Mouse (Mus musculus) MEL (cell line): ENCODE measurements at regions not wholly inside any gene's neighbourhood (a gene's known extent, or its start where the extent isn't known, plus 50 kb on each side); places are given as distances from the start of the nearest gene placed in this dataset.

Source experiments
- CTCF ChIP-seq, 3 experiments: IDR thresholded peaks in 2 of 3; conservative IDR thresholded peaks in 1 of 3; 2 replicates each; pipeline ENCODE4 v1.5.1; 2011 to 2012; ENCODE audit warnings: low read length in 3 of 3, low read depth in 2 of 3, mild to moderate bottlenecking in 2 of 3, improper control_type of control experiment in 1 of 3, inconsistent platforms in 1 of 3, mixed read lengths in 1 of 3, moderate library complexity in 1 of 3; ENCODE audit not compliant: control insufficient read depth in 1 of 3, insufficient read depth in 1 of 3, poor library complexity in 1 of 3, severe bottlenecking in 1 of 3
- E2F4 ChIP-seq: IDR thresholded peaks from 2 replicates; pipeline ENCODE4 v1.6.1; 2011; ENCODE audit warnings: low read depth, low read length, improper control_type of control experiment, borderline replicate concordance
- EP300 ChIP-seq, 2 experiments: IDR thresholded peaks; 2 replicates each; pipeline ENCODE4 v1.6.1; 2011; ENCODE audit warnings: improper control_type of control experiment in 2 of 2, low read length in 2 of 2, low read depth in 1 of 2, mild to moderate bottlenecking in 1 of 2
- MAX ChIP-seq: IDR thresholded peaks from 2 replicates; pipeline ENCODE4 v1.6.1; 2011; ENCODE audit warnings: low read length, improper control_type of control experiment
- MYC ChIP-seq: IDR thresholded peaks from 2 replicates; pipeline ENCODE4 v1.6.1; 2011; ENCODE audit warnings: low read depth, mild to moderate bottlenecking, low read length, improper control_type of control experiment, moderate library complexity
- POLR2A ChIP-seq, 2 experiments: IDR thresholded peaks; 2 replicates each; pipeline ENCODE4 v1.6.1; 2011 to 2012; ENCODE audit warnings: low read length in 2 of 2, mild to moderate bottlenecking in 2 of 2, control low read depth in 1 of 2, improper control_type of control experiment in 1 of 2, low read depth in 1 of 2, moderate library complexity in 1 of 2; ENCODE audit not compliant: control insufficient read depth in 1 of 2, insufficient read depth in 1 of 2, poor library complexity in 1 of 2
- POLR2AphosphoS5 ChIP-seq: IDR thresholded peaks from 2 replicates; pipeline ENCODE4 v1.6.1; 2012; ENCODE audit warnings: low read depth, borderline replicate concordance, mild to moderate bottlenecking, inconsistent platforms, low read length, moderate library complexity, mixed read lengths
- SIN3A ChIP-seq: IDR thresholded peaks from 2 replicates; pipeline ENCODE4 v1.6.1; 2012; ENCODE audit warnings: low read length, improper control_type of control experiment, inconsistent platforms
- TBP ChIP-seq: IDR thresholded peaks from 2 replicates; pipeline ENCODE4 v1.8.0; 2011; ENCODE audit warnings: low read depth, low read length, improper control_type of control experiment
- TCF12 ChIP-seq: IDR thresholded peaks from 2 replicates; pipeline ENCODE4 v1.6.1; 2014; ENCODE audit warnings: low read depth, mild to moderate bottlenecking, inconsistent platforms, low read length, improper control_type of control experiment, moderate library complexity
- USF1 ChIP-seq: IDR thresholded peaks from 2 replicates; pipeline ENCODE4 v1.6.1; 2014; ENCODE audit warnings: low read depth, mild to moderate bottlenecking, inconsistent platforms, low read length, improper control_type of control experiment, moderate library complexity
- ZNF384 ChIP-seq: IDR thresholded peaks from 2 replicates; pipeline ENCODE4 v1.6.1; 2012; ENCODE audit warnings: low read depth, mild to moderate bottlenecking, inconsistent platforms, low read length, improper control_type of control experiment

GRCm38 (mm10) chr10:97375824-97376223 lies 103.6 kb upstream of the Dcn start:
- TF ChIP-seq CTCF (IDR thresholded peaks at IDR 0.05 in 2 of 3, conservative IDR thresholded peaks at IDR 0.05 in 1 of 3; ENCODE audit: control insufficient read depth in 1 of 3, insufficient read depth in 1 of 3, low read depth in 2 of 3, low read length in 3 of 3, poor library complexity in 1 of 3, severe bottlenecking in 1 of 3) (peak; percentile 55 to 74 (median 63)), ZNF384 (no peak), POLR2AphosphoS5 (no peak), USF1 (no peak), E2F4 (no peak), SIN3A (no peak), MYC (no peak), MAX (no peak), TBP (no peak), POLR2A (IDR thresholded peaks at IDR 0.05; ENCODE audit: control insufficient read depth in 1 of 2, insufficient read depth in 1 of 2, low read depth in 1 of 2, low read length in 2 of 2, poor library complexity in 1 of 2) (no peak), TCF12 (no peak), EP300 (IDR thresholded peaks at IDR 0.05; ENCODE audit: low read depth in 1 of 2, low read length in 2 of 2) (no peak)
